Mouse (Mus musculus): ENCODE measurements around the gene Defb48. TPM values are rescaled to one million over a fixed set of nuclear protein-coding genes. Genes with fewer than 3 reads are reported as not detected.

Gene Defb48
- polyA plus RNA-seq, 1 experiment from 2014 or later: not detected

DNA sequence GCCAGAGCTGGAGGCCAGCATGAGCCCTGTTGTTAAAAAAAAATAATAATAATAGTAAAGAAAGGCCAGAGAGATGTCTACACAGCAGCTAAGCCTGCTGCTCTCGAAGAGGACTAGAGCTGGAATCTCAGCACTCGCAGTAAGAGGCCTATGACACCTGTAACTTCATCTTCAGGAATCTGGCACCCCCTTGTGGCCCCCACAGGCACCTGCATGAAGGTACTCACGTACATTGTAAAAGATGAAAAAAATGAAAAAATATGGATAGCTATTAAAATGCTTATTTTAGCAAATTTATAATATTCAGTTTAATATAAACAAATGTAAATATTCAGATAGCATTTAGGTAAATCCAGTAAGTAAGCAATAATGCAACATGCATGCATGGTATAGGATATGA, 44.9 kb downstream of the Defb48 start:
- 0 out of 2 replicates have a peak, but pooled peaks cover 4% of the 10 kb centered on the region for H3K9me3 ChIP-seq (ENCODE audit: low read length)
- DNase-seq: no peak
- no peak for TF ChIP-seq EP300 (IDR thresholded peaks at IDR 0.05; ENCODE audit: low read depth)
- TF ChIP-seq CTCF (IDR thresholded peaks at IDR 0.05; ENCODE audit: low read depth): peak; percentile 56
- H3K27me3 ChIP-seq (ENCODE audit: insufficient read depth, low read length): no peaks in the 10 kb centered on the region
- no peak overlapping the region for H3K4me2 ChIP-seq (ENCODE audit: low read depth, low read length)
- no peak overlapping the region for H3K27ac ChIP-seq (ENCODE audit: low read depth)
- no peak for ATAC-seq
- H3K9ac ChIP-seq (replicated peaks): no peak overlapping the region
- peaks cover 18% of the 10 kb centered on the region for H3K36me3 ChIP-seq (replicated peaks; ENCODE audit: insufficient read depth, low read length)
- no peak overlapping the region for H3K4me3 ChIP-seq (ENCODE audit: low read depth, low read length)
- 89% methylated on average over 3 of the region's 3 CpGs for WGBS (ENCODE audit: insufficient replicate concordance)
- H3K4me1 ChIP-seq (ENCODE audit: insufficient read depth): no peaks in the 10 kb centered on the region

DNA sequence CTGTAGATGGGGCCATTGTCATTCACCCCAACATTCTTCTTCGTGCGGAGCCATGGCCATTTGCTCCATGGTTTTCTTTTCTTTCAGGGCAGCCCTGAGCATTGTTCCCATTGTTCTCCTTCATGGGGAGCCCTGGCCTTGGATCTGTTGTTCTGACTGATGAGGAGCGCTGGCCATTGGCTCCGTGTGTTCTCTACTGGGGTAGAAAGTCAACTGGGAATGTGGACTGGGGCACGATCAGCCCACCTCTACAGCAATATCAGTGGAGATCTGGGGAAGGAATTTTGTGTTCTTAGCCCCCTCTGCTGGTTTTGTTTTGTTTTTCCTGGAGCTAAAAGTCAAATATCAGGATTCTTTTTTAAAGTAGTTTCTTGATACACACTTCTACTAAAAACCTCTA, 46.6 kb downstream of the Defb48 start:
- H3K4me2 ChIP-seq (ENCODE audit: low read depth, low read length): no peak overlapping the region
- no peaks in the 10 kb centered on the region for H3K4me1 ChIP-seq (ENCODE audit: insufficient read depth)
- 0 out of 2 replicates have a peak, but pooled peaks cover 4% of the 10 kb centered on the region for H3K9me3 ChIP-seq (ENCODE audit: low read length)
- no peak overlapping the region for H3K9ac ChIP-seq (replicated peaks)
- no peak for DNase-seq
- peaks cover 12% of the 10 kb centered on the region for H3K36me3 ChIP-seq (replicated peaks; ENCODE audit: insufficient read depth, low read length)
- H3K27ac ChIP-seq (ENCODE audit: low read depth): no peak overlapping the region
- H3K4me3 ChIP-seq (ENCODE audit: low read depth, low read length): no peak overlapping the region
- H3K27me3 ChIP-seq (ENCODE audit: insufficient read depth, low read length): no peaks in the 10 kb centered on the region
- no peak for ATAC-seq
- 74% methylated on average over 5 of the region's 5 CpGs for WGBS (ENCODE audit: insufficient replicate concordance)
- TF ChIP-seq EP300 (IDR thresholded peaks at IDR 0.05; ENCODE audit: low read depth) (no peak), CTCF (IDR thresholded peaks at IDR 0.05; ENCODE audit: low read depth) (peak; percentile 37)

DNA sequence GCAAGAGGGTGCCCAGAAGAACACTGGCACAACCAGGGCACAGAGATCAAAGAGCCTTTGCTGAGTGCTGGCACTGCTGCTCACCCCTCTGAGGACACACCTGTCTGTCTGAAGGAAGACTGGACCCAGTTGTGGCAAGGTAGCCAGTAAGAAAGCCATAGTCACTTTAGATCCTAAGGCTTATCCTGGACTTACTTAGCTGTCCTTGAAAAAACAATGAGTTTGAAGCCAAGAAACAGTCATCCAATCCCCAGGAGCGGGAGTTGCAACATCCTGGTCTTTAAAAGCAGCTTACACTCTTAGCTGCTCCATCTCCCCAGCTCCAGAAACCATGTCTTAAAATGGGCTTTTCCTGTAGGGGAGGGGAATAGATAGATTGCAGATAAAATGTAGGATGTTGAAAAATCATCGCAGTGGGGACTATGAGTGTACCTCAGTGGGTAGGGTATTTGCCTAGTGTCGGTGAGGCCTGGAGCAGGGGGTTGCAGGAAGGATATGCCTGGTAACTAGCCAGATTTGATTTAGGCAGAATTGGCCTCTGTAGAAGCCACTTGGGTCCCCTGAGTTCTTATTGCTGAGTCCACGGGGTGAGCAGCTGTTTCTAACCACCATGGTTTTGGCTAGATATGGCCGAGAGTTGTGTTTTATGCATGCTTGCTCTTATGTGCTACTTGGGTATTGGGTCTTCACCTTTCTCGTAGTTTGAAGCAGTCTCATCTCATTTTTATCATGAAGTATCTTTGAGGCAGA, 47.5 kb downstream of the Defb48 start:
- Histone ChIP-seq H3K27ac (ENCODE audit: low read depth) (no peak overlapping the region), H3K9me3 (ENCODE audit: low read length) (0 out of 2 replicates have a peak, but pooled peaks cover 4% of the 10 kb centered on the region), H3K4me1 (ENCODE audit: insufficient read depth) (no peaks in the 10 kb centered on the region), H3K4me3 (ENCODE audit: low read depth, low read length) (no peak overlapping the region), H3K36me3 (replicated peaks; ENCODE audit: insufficient read depth, low read length) (peaks cover 12% of the 10 kb centered on the region), H3K9ac (replicated peaks) (no peak overlapping the region), H3K27me3 (ENCODE audit: insufficient read depth, low read length) (no peaks in the 10 kb centered on the region), H3K4me2 (ENCODE audit: low read depth, low read length) (no peak overlapping the region)
- no peak for ATAC-seq
- 82% methylated on average over 6 of the region's 6 CpGs for WGBS (ENCODE audit: insufficient replicate concordance)
- TF ChIP-seq CTCF (IDR thresholded peaks at IDR 0.05; ENCODE audit: low read depth) (no peak), EP300 (IDR thresholded peaks at IDR 0.05; ENCODE audit: low read depth) (no peak)
- DNase-seq: no peak

GRCm38 (mm10) chr14:62935361-62935760, 48.9 kb downstream of the Defb48 start:
- no peak for DNase-seq
- TF ChIP-seq EP300 (IDR thresholded peaks at IDR 0.05; ENCODE audit: low read depth): no peak
- no peak for TF ChIP-seq CTCF (IDR thresholded peaks at IDR 0.05; ENCODE audit: low read depth)
- WGBS (ENCODE audit: insufficient replicate concordance): 83% methylated on average over 9 of the region's 9 CpGs
- Histone ChIP-seq H3K36me3 (replicated peaks; ENCODE audit: insufficient read depth, low read length) (peaks cover 9% of the 10 kb centered on the region), H3K4me3 (ENCODE audit: low read depth, low read length) (no peak overlapping the region), H3K4me2 (ENCODE audit: low read depth, low read length) (no peak overlapping the region), H3K9me3 (ENCODE audit: low read length) (0 out of 2 replicates have a peak, but pooled peaks cover 4% of the 10 kb centered on the region), H3K4me1 (ENCODE audit: insufficient read depth) (no peaks in the 10 kb centered on the region), H3K9ac (replicated peaks) (no peak overlapping the region), H3K27ac (ENCODE audit: low read depth) (no peak overlapping the region), H3K27me3 (ENCODE audit: insufficient read depth, low read length) (no peaks in the 10 kb centered on the region)
- no peak for ATAC-seq

DNA sequence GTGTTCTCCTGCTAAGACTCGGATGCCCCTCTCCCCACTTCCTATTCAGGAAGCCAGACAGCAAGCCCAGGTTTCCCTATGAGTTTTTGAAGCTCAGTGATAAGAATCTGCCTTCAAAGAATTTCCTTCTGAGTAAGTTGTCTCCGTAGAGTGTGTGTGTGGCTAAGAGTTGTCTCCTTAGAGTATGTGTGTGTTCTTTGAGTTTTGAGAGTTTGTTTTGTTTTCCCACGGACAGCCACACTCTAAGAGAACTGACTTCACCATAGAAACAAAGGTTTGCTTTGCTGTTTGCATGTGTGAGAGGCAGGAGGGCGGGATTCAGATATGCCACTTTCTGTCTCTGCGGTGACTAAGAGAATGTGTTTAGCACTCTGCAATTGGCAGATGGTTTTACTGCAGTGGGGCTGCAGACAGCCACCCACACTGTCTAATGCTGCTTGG, 56.2 kb downstream of the Defb48 start:
- ATAC-seq: no peak
- no peak for DNase-seq
- no peak for TF ChIP-seq CTCF (IDR thresholded peaks at IDR 0.05; ENCODE audit: low read depth)
- no peak for TF ChIP-seq EP300 (IDR thresholded peaks at IDR 0.05; ENCODE audit: low read depth)
- Histone ChIP-seq H3K9me3 (ENCODE audit: low read length) (no peaks in the 10 kb centered on the region), H3K4me1 (ENCODE audit: insufficient read depth) (no peaks in the 10 kb centered on the region), H3K36me3 (replicated peaks; ENCODE audit: insufficient read depth, low read length) (peaks cover 9% of the 10 kb centered on the region; the same call in 1 of the 2 replicates), H3K4me3 (ENCODE audit: low read depth, low read length) (no peak overlapping the region), H3K4me2 (ENCODE audit: low read depth, low read length) (no peak overlapping the region), H3K9ac (replicated peaks) (no peak overlapping the region), H3K27me3 (ENCODE audit: insufficient read depth, low read length) (no peaks in the 10 kb centered on the region), H3K27ac (ENCODE audit: low read depth) (no peak overlapping the region)
- 40% methylated on average over 5 of the region's 5 CpGs for WGBS (ENCODE audit: insufficient replicate concordance)

Other genes starting within 250 kb of the Defb48 start
- gene Ints6, start 223.3 kb downstream of the Defb48 start, polyA plus RNA-seq (2015; fragmentation: Nextera tagmentation; extraction: Ambion mirVana): 6.7 and 8.2 TPM in 2 replicates
- 1.7 and 2.0 TPM in 2 replicates for gene Wdfy2, start 146.8 kb downstream of the Defb48 start, polyA plus RNA-seq (2015; fragmentation: Nextera tagmentation; extraction: Ambion mirVana)
- gene Defb47, start 13.6 kb upstream of the Defb48 start, polyA plus RNA-seq (2015; fragmentation: Nextera tagmentation; extraction: Ambion mirVana): not detected in 2 replicates
- gene Defb43, start 27.3 kb upstream of the Defb48 start, polyA plus RNA-seq (2015; fragmentation: Nextera tagmentation; extraction: Ambion mirVana): not detected in 2 replicates
- gene Defb42, start 62.5 kb upstream of the Defb48 start, polyA plus RNA-seq (2015; fragmentation: Nextera tagmentation; extraction: Ambion mirVana): not detected in 2 replicates
- gene Defb30, start 65.5 kb upstream of the Defb48 start, polyA plus RNA-seq (2015; fragmentation: Nextera tagmentation; extraction: Ambion mirVana): not detected in 2 replicates

All from liver, postnatal 0 days (tissue).